Mouse (Mus musculus) cerebellum, postnatal 10 days (tissue): Measurements from ENCODE around the gene Gm20388.

Experiments used
- DNase-seq, 2 experiments: peaks; one replicate each; pipeline ENCODE4 v3.0.0; 2021; ENCODE audit warnings: mixed read lengths in 2 of 2

The Gm20388 gene

GRCm38 (mm10) chr8:123887163-123887562, 3976.5 kb downstream of the Gm20388 start:
- DNase-seq, result no peak

GRCm38 (mm10) chr8:123887956-123888355, 3977.3 kb downstream of the Gm20388 start:
- no peak for DNase-seq

GRCm38 (mm10) chr8:123889797-123890196, 3979.2 kb downstream of the Gm20388 start:
- no peak for DNase-seq

GRCm38 (mm10) chr8:123891271-123891670, 3980.6 kb downstream of the Gm20388 start:
- DNase-seq, result peak; percentile 84 to 86

- peak; percentile 93 to 94 for DNase-seq
Measured at GRCm38 (mm10) chr8:123891883-123892585, 3981.4 kb downstream of the Gm20388 start.

- DNase-seq, result peak; percentile 55 to 63
Measured at GRCm38 (mm10) chr8:123892586-123893155, 3982.0 kb downstream of the Gm20388 start.

- DNase-seq, result no peak
Measured at GRCm38 (mm10) chr8:123893413-123893812, 3982.8 kb downstream of the Gm20388 start.

GRCm38 (mm10) chr8:123894502-123895097, 3984.0 kb downstream of the Gm20388 start, which contains the start of gene Acta1:
Acta1 (minus strand) TSS chr8:123894751.
- no peak for DNase-seq

- DNase-seq, result no peak
Measured at GRCm38 (mm10) chr8:123895230-123895629, 3984.6 kb downstream of the Gm20388 start.

GRCm38 (mm10) chr8:123895680-123896365, 3985.2 kb downstream of the Gm20388 start:
- peak in 1 of 2 experiments; percentile 13 for DNase-seq

- DNase-seq, result no peak
Measured at GRCm38 (mm10) chr8:123896366-123896761, 3985.7 kb downstream of the Gm20388 start.

GRCm38 (mm10) chr8:123896774-123897173, 3986.1 kb downstream of the Gm20388 start:
- no peak for DNase-seq

- peak in 1 of 2 experiments; percentile 12 for DNase-seq
Measured at GRCm38 (mm10) chr8:123898576-123898975, 3987.9 kb downstream of the Gm20388 start.

- DNase-seq, result no peak
Measured at GRCm38 (mm10) chr8:123899366-123899765, 3988.7 kb downstream of the Gm20388 start.

GRCm38 (mm10) chr8:123902653-123903052, 3992.0 kb downstream of the Gm20388 start:
- DNase-seq, result no peak

GRCm38 (mm10) chr8:123907604-123908003, 3997.0 kb downstream of the Gm20388 start:
- no peak for DNase-seq

GRCm38 (mm10) chr8:123912265-123912664, 4001.6 kb downstream of the Gm20388 start:
- DNase-seq, result no peak

GRCm38 (mm10) chr8:123914635-123915034, 4004.0 kb downstream of the Gm20388 start:
- no peak for DNase-seq

- DNase-seq, result peak; percentile 92
Measured at GRCm38 (mm10) chr8:123924719-123925118, 4014.1 kb downstream of the Gm20388 start.

- DNase-seq, result no peak
Measured at GRCm38 (mm10) chr8:123925671-123926070, 4015.0 kb downstream of the Gm20388 start.

- no peak for DNase-seq
Measured at GRCm38 (mm10) chr8:123929026-123929425, 4018.4 kb downstream of the Gm20388 start.

GRCm38 (mm10) chr8:123948942-123949685, 4038.5 kb downstream of the Gm20388 start, which contains the start of gene Nup133:
Nup133 (minus strand) TSS chr8:123949265.
- DNase-seq, result peak; percentile 100

- no peak for DNase-seq
Measured at GRCm38 (mm10) chr8:123949686-123949986, 4039.0 kb downstream of the Gm20388 start.
